Mouse (Mus musculus) heart, adult 2 months (tissue): ENCODE data around the gene Rnf145.

Experiments used
- CTCF ChIP-seq: fragments of 200-600 bp; IDR thresholded peaks from 2 replicates; pipeline ENCODE4 v1.8.1; 2022; ENCODE audit warnings: antibody characterized with exemption, mild to moderate bottlenecking, moderate library complexity
- EP300 ChIP-seq: fragments of 200-500 bp; IDR thresholded peaks from 2 replicates; pipeline ENCODE4 v1.6.1; 2011; ENCODE audit warnings: low read depth, low read length, control low read depth; ENCODE audit not compliant: insufficient read depth
- POLR2A ChIP-seq: fragments of 200-500 bp; IDR thresholded peaks from 2 replicates; pipeline ENCODE4 v1.6.1; 2011; ENCODE audit warnings: mild to moderate bottlenecking, low read depth, low read length, control low read depth; ENCODE audit not compliant: insufficient read depth

GRCm38 (mm10) chr11:44470432-44471336, 48.1 kb upstream of the Rnf145 start, which contains the start of gene Ublcp1:
- TF ChIP-seq POLR2A, result peak; percentile 82
- TF ChIP-seq EP300, result 0 out of 2 replicates have a peak, but pooled peaks have one; percentile 65
- TF ChIP-seq CTCF, result no peak
